Mouse (Mus musculus) heart, postnatal 0 days (tissue): ENCODE results near the gene Mdp1.

Experiments
- CTCF ChIP-seq: IDR thresholded peaks from 2 replicates; pipeline ENCODE4 v1.5.1; 2016; ENCODE audit warnings: antibody characterized with exemption, control low read depth, low read depth
- EP300 ChIP-seq: IDR thresholded peaks from 2 replicates; pipeline ENCODE4 v1.6.1; 2016; ENCODE audit warnings: antibody characterized with exemption, low read depth

DNA sequence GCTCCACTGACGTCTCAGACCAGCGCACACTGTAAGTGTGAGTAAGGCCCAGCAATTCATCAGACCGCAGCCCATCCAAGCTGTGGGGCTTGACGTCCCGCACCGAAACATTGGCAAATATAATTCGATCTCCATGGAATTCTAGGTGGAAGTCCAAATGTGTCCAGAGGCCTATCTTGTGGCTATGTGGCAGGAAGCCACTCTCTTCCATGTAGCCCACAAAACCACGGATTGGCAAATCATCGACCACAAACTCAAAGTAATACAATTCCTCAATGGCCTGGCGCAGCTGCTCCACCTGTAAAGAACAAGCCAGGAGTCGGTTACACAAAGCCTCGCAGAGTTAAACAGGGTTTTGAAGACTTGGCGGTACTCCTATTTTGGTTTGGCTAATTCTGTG lies 19.0 kb downstream of the Mdp1 start:
- TF ChIP-seq CTCF (no peak), EP300 (no peak)
